Mouse (Mus musculus): ENCODE results near the gene Smco2. TPM values are rescaled to one million over a fixed set of nuclear protein-coding genes. Genes with fewer than 3 reads are reported as not detected.

The Smco2 gene
- 0.37 TPM for polyA plus RNA-seq (2014; fragmentation: Illumina TruSeq; extraction: RNeasy Lipid Tissue Mini Kit (QIAGEN cat#74804); ENCODE audit: low read depth, low replicate concordance)

GRCm38 (mm10) chr6:146850050-146850449 lies at the start of gene Smco2:
Gene Smco2 (plus strand): TSS chr6:146850104.

DNA sequence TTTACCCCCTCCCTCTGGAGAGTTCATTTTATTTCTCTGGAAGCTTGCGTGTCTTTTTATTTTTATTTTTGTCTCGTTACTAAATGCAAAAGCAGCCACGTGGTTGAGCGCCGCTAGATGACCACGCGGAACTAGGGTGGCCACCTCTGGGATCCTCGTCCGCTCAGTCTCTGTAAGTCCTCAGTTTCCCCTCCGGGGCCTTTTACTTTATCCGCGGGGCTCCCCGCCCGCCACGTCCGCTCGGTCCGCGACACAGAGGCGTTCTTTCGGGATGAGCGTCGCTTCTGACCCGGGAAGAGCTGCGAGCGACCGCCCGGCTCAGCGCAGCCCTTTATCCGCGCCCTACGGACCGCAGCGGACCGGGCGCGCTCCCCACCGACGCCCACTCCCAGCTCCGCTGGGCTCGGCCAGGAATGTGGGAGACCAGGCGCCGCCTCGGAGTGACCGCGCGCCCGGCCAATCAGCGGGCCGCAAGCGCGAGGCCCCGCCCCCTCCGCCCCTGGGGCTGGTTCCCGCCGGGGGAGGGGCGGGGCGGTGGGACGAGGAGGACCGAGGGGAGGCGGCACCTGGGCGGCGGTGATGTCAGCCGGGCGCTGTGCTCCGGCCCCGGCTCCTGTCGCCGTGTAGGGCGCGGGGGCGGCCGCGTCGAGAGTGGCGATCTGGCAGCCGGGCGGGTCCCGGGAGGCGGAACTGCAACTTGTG lies 38.2 kb downstream of the Smco2 start, which contains the start of gene Ppfibp1:
Gene Ppfibp1 (plus strand): TSS at position 530 of the 702 bp plus-strand sequence.

Other genes with a start within 250 kb of the Smco2 start
- gene Med21, start 207.6 kb upstream of the Smco2 start, polyA plus RNA-seq (2014; fragmentation: Illumina TruSeq; extraction: RNeasy Lipid Tissue Mini Kit (QIAGEN cat#74804); ENCODE audit: low read depth, low replicate concordance) = 79.5 TPM
- 17.0 TPM for gene Tm7sf3, start 207.3 kb upstream of the Smco2 start, polyA plus RNA-seq (2014; fragmentation: Illumina TruSeq; extraction: RNeasy Lipid Tissue Mini Kit (QIAGEN cat#74804); ENCODE audit: low read depth, low replicate concordance)
- 12.9 TPM for gene Stk38l, start 125.1 kb upstream of the Smco2 start, polyA plus RNA-seq (2014; fragmentation: Illumina TruSeq; extraction: RNeasy Lipid Tissue Mini Kit (QIAGEN cat#74804); ENCODE audit: low read depth, low replicate concordance)
- 3.6 TPM for gene Arntl2, start 54.0 kb upstream of the Smco2 start, polyA plus RNA-seq (2014; fragmentation: Illumina TruSeq; extraction: RNeasy Lipid Tissue Mini Kit (QIAGEN cat#74804); ENCODE audit: low read depth, low replicate concordance)
- 62.7 TPM for gene Ppfibp1, start 38.4 kb downstream of the Smco2 start, polyA plus RNA-seq (2014; fragmentation: Illumina TruSeq; extraction: RNeasy Lipid Tissue Mini Kit (QIAGEN cat#74804); ENCODE audit: low read depth, low replicate concordance)
- not detected for gene 1700034J05Rik, start 104.3 kb downstream of the Smco2 start, polyA plus RNA-seq (2014; fragmentation: Illumina TruSeq; extraction: RNeasy Lipid Tissue Mini Kit (QIAGEN cat#74804); ENCODE audit: low read depth, low replicate concordance)
- 1.3 TPM for gene Rep15, start 182.5 kb downstream of the Smco2 start, polyA plus RNA-seq (2014; fragmentation: Illumina TruSeq; extraction: RNeasy Lipid Tissue Mini Kit (QIAGEN cat#74804); ENCODE audit: low read depth, low replicate concordance)
- gene Mrps35, start 192.7 kb downstream of the Smco2 start, polyA plus RNA-seq (2014; fragmentation: Illumina TruSeq; extraction: RNeasy Lipid Tissue Mini Kit (QIAGEN cat#74804); ENCODE audit: low read depth, low replicate concordance) = 146 TPM
- not detected for gene Mansc4, start 236.9 kb downstream of the Smco2 start, polyA plus RNA-seq (2014; fragmentation: Illumina TruSeq; extraction: RNeasy Lipid Tissue Mini Kit (QIAGEN cat#74804); ENCODE audit: low read depth, low replicate concordance)
- 4.2 TPM for gene Klhl42, start 241.3 kb downstream of the Smco2 start, polyA plus RNA-seq (2014; fragmentation: Illumina TruSeq; extraction: RNeasy Lipid Tissue Mini Kit (QIAGEN cat#74804); ENCODE audit: low read depth, low replicate concordance)